Comparison of ENCODE assay signal across 8 mouse cellular contexts in genomic region chr2:152626774-152627591, GRCm38 (mm10). TPM values are rescaled to one million over a fixed set of nuclear protein-coding genes. Genes with fewer than 3 reads are reported as not detected.
DNase-seq lines count a peak whose midpoint lies in the region; ATAC-seq lines count a peak whose summit lies in the region.

Gene Rem1 (plus strand): TSS chr2:152626951.

- peak within 1 kb of the TSS; percentile 72 for H3K4me2 ChIP-seq in intestine, embryonic 16.5 days (ENCODE audit: low read depth, low read length)

- H3K27me3 ChIP-seq in intestine, embryonic 16.5 days (replicated peaks; ENCODE audit: control insufficient read depth, insufficient read depth, low read length): peaks cover 18% of the 10 kb centered on the region

- 1% methylated on average over 59 of the region's 59 CpGs for WGBS in intestine, embryonic 16.5 days

- H3K36me3 ChIP-seq in intestine, embryonic 16.5 days (ENCODE audit: control insufficient read depth, insufficient read depth, low read length): no peaks in the 10 kb centered on the region

- 0 out of 2 replicates have a peak within 1 kb of the TSS, but pooled peaks have one; percentile 0 for H3K27ac ChIP-seq in intestine, embryonic 16.5 days (ENCODE audit: low read length)

- peak; percentile 59 for ATAC-seq in intestine, embryonic 16.5 days

- no peaks in the 10 kb centered on the region for H3K9me3 ChIP-seq in intestine, embryonic 16.5 days (ENCODE audit: control insufficient read depth, low read length)

- DNase-seq in urinary bladder, postnatal 4 days (ENCODE audit: low spot score in 2 of 2): peak; percentile 59 to 62
- no peak for DNase-seq in urinary bladder, postnatal 25 days (ENCODE audit: low spot score)
- peak; percentile 53 for DNase-seq in gastrocnemius, postnatal 25 days
- DNase-seq in lung, postnatal 25 days (ENCODE audit: low spot score): peak; percentile 15
- peak; percentile 71 for DNase-seq in testis, postnatal 10 days (ENCODE audit: low spot score)
- DNase-seq in layer of hippocampus, adult 9-11 months: no peak
- DNase-seq in thymus, postnatal 36 days: no peak

- no peaks in the 10 kb centered on the region for H3K4me1 ChIP-seq in intestine, embryonic 16.5 days (ENCODE audit: control insufficient read depth, insufficient read depth, low read length)

- peak within 1 kb of the TSS; percentile 52 for H3K4me3 ChIP-seq in intestine, embryonic 16.5 days (ENCODE audit: low read length)

- peak within 1 kb of the TSS; percentile 61 for H3K9ac ChIP-seq in intestine, embryonic 16.5 days (ENCODE audit: low read depth, low read length)

RNA-seq across cellular contexts. Expression of gene Rem1, which starts in this region (rescaled TPM):
- 1 to 10 TPM; 2.9 to 3.8 TPM for total RNA-seq in gastrocnemius, postnatal 25 days (2021)
- 9.4 and 10.2 TPM in 2 replicates for polyA plus RNA-seq in intestine, embryonic 16.5 days (2015; fragmentation: Nextera tagmentation; extraction: Ambion mirVana)

Comparison
In these comparisons a context has a peak if more than half of its experiments do, and no peak if none do; other contexts are left out.
1. DNase-seq: peak in urinary bladder, postnatal 4 days (2 of 2), gastrocnemius, postnatal 25 days (single experiment), lung, postnatal 25 days (single experiment) and testis, postnatal 10 days (single experiment); none in urinary bladder, postnatal 25 days (single experiment), layer of hippocampus, adult 9-11 months (single experiment) and thymus, postnatal 36 days (0 of 2).